Mouse (Mus musculus): ENCODE measurements around the gene Nek4.

Gene Nek4

GRCm38 (mm10) chr14:30974204-30974603 is 23.0 kb downstream of the Nek4 start:
- DNase-seq: peak; percentile 34 to 44

GRCm38 (mm10) chr14:30976222-30976621 is 25.0 kb downstream of the Nek4 start:
- no peak for DNase-seq

- DNase-seq: no peak
These were observed 45.2 kb downstream of the Nek4 start for GRCm38 (mm10) chr14:30996417-30996816.

- DNase-seq: no peak
These were observed 49.2 kb downstream of the Nek4 start for GRCm38 (mm10) chr14:31000356-31000755.

GRCm38 (mm10) chr14:31000816-31001306 is 49.7 kb downstream of the Nek4 start:
- DNase-seq: no peak

- peak; percentile 89 to 90 for DNase-seq
These were observed 50.4 kb downstream of the Nek4 start, which contains the start of the genes Glt8d1 and Spcs1 for GRCm38 (mm10) chr14:31001307-31002205. TSS of gene Glt8d1 (plus strand) at chr14:31001400. TSS of gene Spcs1 (minus strand) at chr14:31001672.

- DNase-seq: no peak
These were observed 53.4 kb downstream of the Nek4 start for GRCm38 (mm10) chr14:31004527-31004926.

- DNase-seq: no peak
These were observed 55.6 kb downstream of the Nek4 start for GRCm38 (mm10) chr14:31006779-31007178.

- DNase-seq: no peak
These were observed 60.4 kb downstream of the Nek4 start for GRCm38 (mm10) chr14:31011588-31011987.

- no peak for DNase-seq
These were observed 62.8 kb downstream of the Nek4 start for GRCm38 (mm10) chr14:31013928-31014327.

GRCm38 (mm10) chr14:31016063-31016462 is 64.9 kb downstream of the Nek4 start:
- DNase-seq: no peak

- DNase-seq: peak in 1 of 2 experiments; percentile 15
These were observed 66.7 kb downstream of the Nek4 start for GRCm38 (mm10) chr14:31017854-31018253.

GRCm38 (mm10) chr14:31018860-31019291 is 67.7 kb downstream of the Nek4 start, which contains the start of the genes Pbrm1 and Gnl3:
TSS of gene Pbrm1 (plus strand) at chr14:31019138.
TSS of gene Gnl3 (minus strand) at chr14:31019152.
- peak; percentile 98 to 99 for DNase-seq

GRCm38 (mm10) chr14:31019331-31020205 is 68.4 kb downstream of the Nek4 start:
- peak; percentile 83 to 92 for DNase-seq

- no peak for DNase-seq
These were observed 71.4 kb downstream of the Nek4 start for GRCm38 (mm10) chr14:31022579-31022978.

GRCm38 (mm10) chr14:31025785-31026184 is 74.6 kb downstream of the Nek4 start:
- no peak for DNase-seq

Measured in lung, postnatal 4 days (tissue).